Mouse (Mus musculus) CH12F3 (cell line): ENCODE measurements around the gene Slc38a8.

Experiments used
- in situ Hi-C: fragments of 300-500 bp; cut with MboI; formaldehyde crosslinking; loops from 2 replicates; pipeline ENCODE4 v1.14.3; 2020; ENCODE audit warnings: low sequenced_read_pairs

The Slc38a8 gene

GRCm38 (mm10) chr8:119496848-119497247, 4.7 kb downstream of the Slc38a8 start:
- in situ Hi-C loops, result loop anchor here (10.0 kb wide), 1 partner anchor 62 kb away; the partner anchor contains the start of gene Osgin1

GRCm38 (mm10) chr8:119487093-119487492, 14.4 kb downstream of the Slc38a8 start:
- in situ Hi-C loops, result no loop called here

GRCm38 (mm10) chr8:119484145-119484896, 17.2 kb downstream of the Slc38a8 start:
- in situ Hi-C loops, result no loop called here

GRCm38 (mm10) chr8:119478684-119479083, 22.8 kb downstream of the Slc38a8 start:
- in situ Hi-C loops, result no loop called here

GRCm38 (mm10) chr8:119468091-119468490, 33.4 kb downstream of the Slc38a8 start:
- in situ Hi-C loops, result no loop called here

GRCm38 (mm10) chr8:119466794-119467193, 34.7 kb downstream of the Slc38a8 start:
- in situ Hi-C loops, result no loop called here

- in situ Hi-C loops, result no loop called here
Observed at GRCm38 (mm10) chr8:119466105-119466504, 35.4 kb downstream of the Slc38a8 start.

- in situ Hi-C loops, result no loop called here
Observed at GRCm38 (mm10) chr8:119463709-119464108, 37.8 kb downstream of the Slc38a8 start.

- in situ Hi-C loops, result no loop called here
Observed at GRCm38 (mm10) chr8:119461356-119461755, 40.1 kb downstream of the Slc38a8 start.

GRCm38 (mm10) chr8:119459724-119460123, 41.8 kb downstream of the Slc38a8 start:
- in situ Hi-C loops, result no loop called here

- in situ Hi-C loops, result no loop called here
Observed at GRCm38 (mm10) chr8:119456045-119456444, 45.5 kb downstream of the Slc38a8 start.

GRCm38 (mm10) chr8:119452919-119453318, 48.6 kb downstream of the Slc38a8 start:
- in situ Hi-C loops, result no loop called here

- in situ Hi-C loops, result no loop called here
Observed at GRCm38 (mm10) chr8:119451131-119451530, 50.4 kb downstream of the Slc38a8 start.

GRCm38 (mm10) chr8:119449627-119450026, 51.9 kb downstream of the Slc38a8 start:
- in situ Hi-C loops, result no loop called here

GRCm38 (mm10) chr8:119447781-119448170, 53.7 kb downstream of the Slc38a8 start:
- in situ Hi-C loops, result no loop called here

- in situ Hi-C loops, result no loop called here
Observed at GRCm38 (mm10) chr8:119446990-119447780, 54.3 kb downstream of the Slc38a8 start.

- in situ Hi-C loops, result no loop called here
Observed at GRCm38 (mm10) chr8:119446211-119446989, 55.1 kb downstream of the Slc38a8 start, which contains the start of gene Necab2. Necab2 (plus strand) TSS chr8:119446719.

- in situ Hi-C loops, result no loop called here
Observed at GRCm38 (mm10) chr8:119442970-119443369, 58.5 kb downstream of the Slc38a8 start.

- in situ Hi-C loops, result no loop called here
Observed at GRCm38 (mm10) chr8:119442013-119442412, 59.5 kb downstream of the Slc38a8 start.

- in situ Hi-C loops, result no loop called here
Observed at GRCm38 (mm10) chr8:119440952-119441270, 60.6 kb downstream of the Slc38a8 start.

GRCm38 (mm10) chr8:119440250-119440951, 61.1 kb downstream of the Slc38a8 start:
- in situ Hi-C loops, result no loop called here
